Mouse (Mus musculus): Measurements from ENCODE around the gene Lrrc75b.
A peak's percentile ranks its signal among the peaks of the same experiment; 100 is the strongest.
"Not testable (repeated sequence)": the region's sequence is repeated elsewhere in the genome, so short reads cannot be mapped to it uniquely, and the experiment has no call there.

The Lrrc75b gene

GRCm38 (mm10) chr10:75530322-75530721, 29.8 kb downstream of the Lrrc75b start:
- DNase-seq, result no peak

DNA sequence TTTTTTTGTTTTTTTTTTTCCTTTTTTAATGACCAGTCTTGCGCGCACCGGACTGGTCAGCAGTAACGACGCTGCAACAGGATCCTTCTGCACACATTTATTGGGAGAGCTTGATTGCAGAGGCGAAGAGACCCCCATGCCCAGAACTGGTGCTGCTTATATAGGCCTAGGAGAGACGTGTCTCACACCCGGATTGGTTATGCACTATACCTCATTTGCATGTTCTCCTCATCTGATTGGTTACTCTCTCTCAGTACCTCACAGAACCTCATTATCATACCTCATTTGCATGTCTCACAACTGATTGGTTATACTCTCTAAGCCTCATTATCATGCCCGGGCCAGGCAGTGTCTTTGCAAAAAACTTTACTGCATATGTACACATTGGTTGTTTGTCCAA, 34.7 kb downstream of the Lrrc75b start:
- not testable (repeated sequence) for DNase-seq

- DNase-seq, result no peak
Observed at GRCm38 (mm10) chr10:75521643-75522042, 38.5 kb downstream of the Lrrc75b start.

GRCm38 (mm10) chr10:75520581-75520980, 39.5 kb downstream of the Lrrc75b start:
- no peak for DNase-seq

- DNase-seq, result peak; percentile 98
Observed at GRCm38 (mm10) chr10:75517758-75518143, 42.4 kb downstream of the Lrrc75b start, which contains the start of gene Gucd1. Gucd1 (minus strand) TSS chr10:75517972.

DNA sequence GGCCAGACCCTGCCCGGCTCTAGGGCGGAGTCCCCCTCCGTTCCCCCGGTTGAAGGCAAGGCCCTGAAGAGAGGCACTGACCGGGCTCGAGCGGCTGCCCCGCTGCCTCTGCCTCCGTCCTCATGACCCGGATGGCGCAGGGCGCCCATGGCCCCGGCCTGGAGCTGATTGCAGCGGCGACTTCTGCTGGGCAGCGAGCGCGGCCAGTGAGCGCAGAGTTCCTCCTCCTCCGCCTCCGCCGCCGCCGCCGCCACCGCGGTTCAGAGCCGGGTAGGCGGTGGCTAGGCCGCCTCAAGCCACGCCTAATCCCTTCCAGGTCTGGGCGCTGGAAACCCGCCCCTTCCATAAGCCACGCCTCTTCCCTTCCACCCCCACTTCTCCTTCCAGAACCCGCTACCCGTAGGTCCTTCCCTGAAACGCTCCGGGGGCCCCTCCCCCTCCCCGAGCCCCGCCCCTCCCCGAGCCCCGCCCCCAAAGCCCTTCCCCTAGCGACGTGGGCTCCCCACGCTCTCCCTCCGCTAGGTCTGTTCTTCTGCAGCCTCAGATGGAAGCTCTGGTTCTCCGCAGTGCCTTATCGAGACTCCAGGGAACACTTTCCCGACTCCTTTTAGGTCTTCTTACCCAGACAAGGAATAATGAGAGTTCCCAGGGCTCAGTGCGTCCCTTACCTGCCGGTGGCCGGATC, 42.9 kb downstream of the Lrrc75b start, which contains the start of gene Snrpd3:
Gene Snrpd3, plus strand, starts transcription at position 479 of the 685 bp plus-strand sequence.
- DNase-seq, result peak; percentile 95

- DNase-seq, result no peak
Observed at GRCm38 (mm10) chr10:75516724-75517072, 43.4 kb downstream of the Lrrc75b start.

- DNase-seq, result no peak
Observed at GRCm38 (mm10) chr10:75516038-75516723, 43.9 kb downstream of the Lrrc75b start.

DNA sequence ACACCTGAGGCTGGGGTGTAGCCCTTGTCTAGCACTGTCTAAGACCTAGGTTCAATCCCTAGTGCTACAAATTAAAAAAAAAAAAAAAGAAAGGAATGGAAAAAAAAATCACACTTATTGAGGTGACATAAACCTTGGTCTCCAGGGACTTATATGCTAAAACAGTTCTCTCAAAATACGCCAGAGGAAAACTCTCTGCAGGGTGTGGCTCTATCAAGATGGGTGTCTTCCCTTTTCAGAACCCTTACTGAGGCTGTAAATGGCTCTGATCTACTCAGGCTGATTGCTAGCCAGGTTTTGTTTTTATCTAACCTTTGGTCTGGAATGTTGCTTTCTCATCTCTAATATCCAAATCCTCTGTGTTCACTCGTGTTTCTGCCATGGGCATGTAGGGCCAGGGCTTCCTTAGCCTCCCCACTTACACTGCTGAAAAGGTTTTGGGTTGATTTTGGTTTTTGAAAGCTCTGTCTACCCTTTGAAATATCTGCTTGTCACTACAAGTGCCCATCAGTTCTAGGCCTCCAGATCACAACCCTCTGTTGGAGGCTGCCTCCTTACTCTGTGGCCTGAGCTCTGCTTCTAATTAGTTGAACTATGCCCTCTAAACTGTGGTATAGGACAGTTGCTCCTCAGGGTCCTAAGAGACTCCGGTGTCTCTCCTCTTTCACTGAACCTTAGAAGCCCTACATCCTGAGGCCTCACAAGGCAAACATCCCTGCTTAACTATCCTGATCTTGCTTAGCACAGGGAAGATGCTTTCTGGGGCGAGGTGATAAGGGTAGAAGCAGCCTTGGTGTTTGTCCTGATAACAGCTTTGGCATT, 44.7 kb downstream of the Lrrc75b start:
- no peak for DNase-seq

DNA sequence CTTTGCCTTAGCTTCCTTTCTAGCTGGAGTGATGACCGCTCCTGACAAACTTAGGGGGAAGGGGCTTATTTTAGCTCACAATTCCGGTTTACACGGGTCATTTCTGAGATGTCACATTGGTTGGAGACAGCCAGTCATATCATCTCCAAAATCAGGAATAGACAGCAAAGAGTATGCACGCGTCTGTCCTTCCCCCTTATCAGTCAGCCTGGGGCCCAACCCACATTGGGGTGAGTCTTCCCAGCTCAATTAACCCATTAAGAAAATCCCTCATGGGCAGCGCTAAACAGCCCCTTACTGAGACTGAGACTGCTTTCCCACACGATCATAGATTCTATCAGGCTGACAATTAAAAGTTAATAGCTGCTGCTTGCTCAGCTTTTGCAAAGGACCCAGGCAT, 45.8 kb downstream of the Lrrc75b start:
- DNase-seq, result no peak

- DNase-seq, result no peak
Observed at GRCm38 (mm10) chr10:75513306-75514067, 46.6 kb downstream of the Lrrc75b start.

DNA sequence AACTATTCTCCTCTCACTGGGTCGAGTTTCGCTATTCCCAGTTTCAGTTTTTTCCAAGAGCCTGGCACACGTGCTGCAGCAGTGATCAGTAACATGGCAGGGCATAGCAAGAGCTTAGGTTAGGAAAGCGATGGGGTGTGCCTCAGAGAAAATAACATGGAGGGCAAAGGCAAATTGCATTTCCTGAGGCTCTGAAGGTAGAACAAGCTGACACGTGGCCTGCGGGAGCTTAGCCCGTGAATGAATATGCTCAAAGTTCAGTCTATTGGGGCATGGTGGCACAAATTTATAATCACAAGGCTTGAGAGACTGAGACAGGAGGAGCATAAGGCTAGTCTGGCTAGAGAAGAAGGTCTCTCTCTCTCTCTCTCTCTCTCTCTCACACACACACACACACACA, 47.3 kb downstream of the Lrrc75b start:
- no peak for DNase-seq

GRCm38 (mm10) chr10:75511897-75512296, 48.2 kb downstream of the Lrrc75b start:
- DNase-seq, result no peak

GRCm38 (mm10) chr10:75511060-75511459, 49.1 kb downstream of the Lrrc75b start:
- peak; percentile 29 for DNase-seq

GRCm38 (mm10) chr10:75510446-75510845, 49.7 kb downstream of the Lrrc75b start:
- peak; percentile 75 for DNase-seq

DNA sequence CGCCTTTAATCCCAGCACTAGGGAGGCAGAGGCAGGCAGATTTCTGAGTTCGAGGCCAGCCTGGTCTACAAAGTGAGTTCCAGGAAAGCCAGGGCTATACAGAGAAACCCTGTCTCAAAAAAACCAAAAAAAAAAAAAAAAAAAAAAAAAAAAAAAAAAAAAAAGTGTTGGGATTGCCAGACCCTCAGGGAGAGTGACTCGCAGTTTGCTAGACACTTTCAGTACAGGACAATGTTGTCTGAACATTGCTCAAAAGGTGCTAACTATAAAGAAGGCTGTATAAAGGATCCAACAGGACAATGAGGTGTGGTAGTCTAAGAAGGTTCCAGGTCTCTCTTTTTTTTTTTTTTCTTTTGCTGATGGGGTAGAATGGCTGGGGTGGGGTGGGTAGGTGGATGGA, 54.2 kb downstream of the Lrrc75b start:
- DNase-seq, result not testable (repeated sequence)

- no peak for DNase-seq
Observed at GRCm38 (mm10) chr10:75505130-75505495, 55.0 kb downstream of the Lrrc75b start.

DNA sequence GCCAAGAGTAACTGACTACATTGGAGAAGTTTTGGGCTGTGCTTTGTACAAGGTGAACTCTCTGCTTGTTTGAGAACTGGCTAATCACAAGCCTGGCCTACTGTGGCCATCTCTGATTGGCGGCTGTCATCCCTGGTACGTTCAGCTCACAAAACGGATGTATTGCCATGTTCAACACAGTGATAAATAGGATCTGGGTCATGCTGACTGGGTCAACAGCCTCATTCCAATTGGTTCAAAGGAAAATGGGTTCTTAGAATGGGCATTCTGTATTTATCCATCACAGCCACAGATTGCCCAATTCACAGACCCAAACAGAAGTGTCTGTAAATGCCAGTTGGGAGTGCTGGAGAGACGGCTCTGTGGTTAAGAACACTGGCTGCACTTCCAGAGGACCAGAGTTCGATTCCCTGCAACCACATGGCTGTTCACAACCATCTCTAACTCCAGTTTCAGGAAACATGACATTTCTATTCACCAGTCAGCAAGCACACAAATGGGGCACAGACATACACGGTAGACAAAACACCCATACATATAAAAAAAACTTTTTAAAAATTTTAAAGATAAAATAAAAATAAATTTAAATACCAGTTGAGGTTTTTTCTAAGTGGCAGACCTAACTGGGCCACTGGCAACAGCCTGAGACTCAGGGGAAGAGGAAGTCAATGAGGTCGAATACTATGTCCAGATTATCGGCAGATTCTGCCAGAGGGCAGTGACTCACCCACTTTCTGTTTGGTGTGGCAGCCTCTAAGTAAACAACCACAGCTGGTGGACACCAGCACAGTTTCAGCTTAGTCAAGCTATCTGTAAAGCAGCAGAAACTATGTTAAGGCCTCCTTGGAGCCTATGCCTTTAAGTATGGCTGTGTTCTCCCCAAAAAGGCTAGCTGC, 55.6 kb downstream of the Lrrc75b start:
- no peak for DNase-seq

- no peak for DNase-seq
Observed at GRCm38 (mm10) chr10:75503692-75504091, 56.4 kb downstream of the Lrrc75b start.

DNA sequence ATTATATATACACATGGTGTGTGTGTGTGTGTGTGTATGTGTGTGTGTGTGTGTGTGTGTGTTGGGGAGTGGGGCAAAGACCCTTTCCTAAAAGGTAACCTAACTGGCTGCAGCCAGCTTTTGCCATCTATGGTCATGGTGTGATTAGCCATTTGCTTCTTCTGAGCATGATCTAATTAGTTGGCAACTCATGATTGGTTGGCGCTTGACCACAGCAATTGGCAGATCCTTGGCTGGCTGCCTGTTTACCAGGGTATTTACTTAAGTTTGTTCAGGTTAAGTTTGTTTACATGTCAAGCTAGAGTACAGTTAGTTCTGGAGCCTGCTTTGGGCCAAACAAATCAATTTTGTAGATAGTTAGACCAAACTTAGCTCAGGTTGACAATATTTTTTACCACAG, 58.5 kb downstream of the Lrrc75b start:
- DNase-seq, result no peak

DNA sequence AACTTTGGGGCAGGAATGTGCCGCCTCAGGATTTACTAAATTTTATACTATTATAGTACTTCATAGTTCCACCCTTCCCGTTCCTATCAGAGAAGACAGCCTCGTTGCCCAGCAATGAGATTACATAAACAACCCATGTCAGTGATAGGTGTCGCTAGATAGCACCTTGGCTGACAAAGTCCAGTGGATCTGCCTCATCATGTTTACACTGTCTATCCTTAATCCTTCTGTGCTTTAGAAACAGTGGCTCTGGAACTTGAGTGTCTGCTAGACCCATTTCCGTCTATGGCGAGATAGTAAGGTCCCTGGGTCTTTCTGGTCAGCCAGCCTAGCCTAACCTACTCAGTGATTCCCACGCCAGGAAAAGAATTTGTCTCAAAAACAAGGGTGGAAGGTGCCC, 59.8 kb downstream of the Lrrc75b start:
- no peak for DNase-seq

All from cerebellum, adult 11-12 months (tissue).